Mouse (Mus musculus) myocyte (in vitro differentiated cells): ENCODE measurements at regions not wholly inside any gene's neighbourhood (a gene's known extent, or its start where the extent isn't known, plus 50 kb on each side); places are given as distances from the start of the nearest gene placed in this dataset.

Experiments
- POLR2AphosphoS2 ChIP-seq: IDR thresholded peaks from one replicate; pipeline ENCODE4 v1.6.1; 2011; ENCODE audit warnings: low read depth, control low read depth; ENCODE audit not compliant: insufficient read length
- USF1 ChIP-seq: IDR thresholded peaks from one replicate; pipeline ENCODE4 v1.6.1; 2011; ENCODE audit warnings: low read depth, mild to moderate bottlenecking, control low read depth, moderate library complexity

DNA sequence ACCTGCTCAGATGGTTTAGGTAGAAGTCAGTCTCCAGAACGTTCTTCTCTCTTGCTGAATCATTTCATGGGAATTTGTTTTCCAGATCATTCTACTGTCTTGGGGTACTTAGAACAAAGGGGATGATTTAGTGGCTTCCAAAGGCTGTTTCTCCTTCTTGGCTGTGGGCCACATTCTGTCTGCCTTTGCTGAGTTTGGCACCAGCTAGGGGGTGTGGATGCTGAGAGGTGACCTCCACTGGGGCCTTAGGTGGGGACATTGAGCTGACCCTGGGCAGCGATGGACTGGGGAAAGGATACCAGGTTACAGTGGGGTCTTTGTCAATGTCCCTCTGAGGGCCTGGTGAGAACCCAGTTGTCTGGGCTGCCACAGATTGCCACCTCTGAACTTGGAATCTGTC is 118.4 kb downstream of the Gadd45g start:
- no peak for TF ChIP-seq POLR2AphosphoS2
- TF ChIP-seq USF1 = no peak
